Mouse (Mus musculus) ovary, postnatal 10 days (tissue): ENCODE measurements at regions not wholly inside any gene's neighbourhood (a gene's known extent, or its start where the extent isn't known, plus 50 kb on each side); places are given as distances from the start of the nearest gene placed in this dataset.

Experiments
- DNase-seq: peaks from one replicate; pipeline ENCODE4 v3.0.0; 2022; ENCODE audit warnings: low spot score

GRCm38 (mm10) chr19:54470034-54470433 lies 426.1 kb downstream of the Adra2a start:
- DNase-seq: no peak

GRCm38 (mm10) chr19:54498066-54498465 lies 454.1 kb downstream of the Adra2a start:
- DNase-seq: no peak

- no peak for DNase-seq
Measured at GRCm38 (mm10) chr19:54533858-54534257, 489.9 kb downstream of the Adra2a start.

GRCm38 (mm10) chr19:54555351-54555750 lies 511.4 kb downstream of the Adra2a start:
- no peak for DNase-seq

- DNase-seq: no peak
Measured at GRCm38 (mm10) chr19:54557984-54558383, 514.0 kb downstream of the Adra2a start.

GRCm38 (mm10) chr19:54583574-54583973 lies 539.6 kb downstream of the Adra2a start:
- DNase-seq: no peak

GRCm38 (mm10) chr19:54584687-54585237 lies 540.8 kb downstream of the Adra2a start:
- no peak for DNase-seq

- no peak for DNase-seq
Measured at GRCm38 (mm10) chr19:54585326-54585725, 541.4 kb downstream of the Adra2a start.

- DNase-seq: no peak
Measured at GRCm38 (mm10) chr19:54603345-54603744, 523.7 kb downstream of the Gpam start.

GRCm38 (mm10) chr19:54605346-54605745 lies 521.7 kb downstream of the Gpam start:
- DNase-seq: no peak

GRCm38 (mm10) chr19:54616924-54617323 lies 510.1 kb downstream of the Gpam start:
- DNase-seq: no peak
